Comparison of ENCODE assay signal across 9 mouse cellular contexts in genomic region chr1:138841306-138842095, GRCm38 (mm10). TPM values are rescaled to one million over a fixed set of nuclear protein-coding genes. Genes with fewer than 3 reads are reported as not detected.
DNase-seq lines count a peak whose midpoint lies in the region; ATAC-seq and TF ChIP-seq lines count a peak whose summit lies in the region.
"Had no signal": no experiment of that assay in that cellular context is flagged by ENCODE, and none has a peak within 500 bp of the region (broad histone marks: within the 10 kb centered on the region; RNA-seq: fewer than 3 reads in every experiment).

No protein-coding gene starts in this region.

- H3K36me3 ChIP-seq in ES-Bruce4 (ENCODE audit: control insufficient read depth, insufficient read depth, low read length, poor library complexity, severe bottlenecking) = no peaks in the 10 kb centered on the region
- no peaks in the 10 kb centered on the region for H3K36me3 ChIP-seq in embryonic facial prominence, embryonic 12.5 days
- no peaks in the 10 kb centered on the region for H3K36me3 ChIP-seq in hindbrain, embryonic 13.5 days

- no peak overlapping the region for H3K27ac ChIP-seq in ES-Bruce4 (ENCODE audit: insufficient read depth, low read length)
- H3K27ac ChIP-seq in embryonic facial prominence, embryonic 12.5 days = no peak overlapping the region
- peak overlapping the region; percentile 77 for H3K27ac ChIP-seq in hindbrain, embryonic 13.5 days

- H3K9ac ChIP-seq in ES-Bruce4 (ENCODE audit: low read depth, poor library complexity, severe bottlenecking) = no peak overlapping the region
- peak overlapping the region; percentile 31 for H3K9ac ChIP-seq in embryonic facial prominence, embryonic 12.5 days
- peak overlapping the region; percentile 66 for H3K9ac ChIP-seq in hindbrain, embryonic 13.5 days

- no peak for TF ChIP-seq CTCF in ES-Bruce4 (IDR thresholded peaks at IDR 0.05; ENCODE audit: low read depth, low read length)

- DNase-seq in heart, adult 18-20 months = peak; percentile 31 to 75
- DNase-seq in heart, adult 8-10 months (ENCODE audit: low spot score) = no peak
- DNase-seq in lung, postnatal 4 days = peak; percentile 47 to 57
- no peak for DNase-seq in urinary bladder, postnatal 4 days (ENCODE audit: low spot score in 2 of 2)
- no peak for DNase-seq in right cerebral cortex, postnatal 10 days (ENCODE audit: low spot score in 2 of 2)

- H3K4me3 ChIP-seq in ES-Bruce4 (ENCODE audit: low read depth, low read length) = peak overlapping the region; percentile 56
- peak overlapping the region; percentile 36 for H3K4me3 ChIP-seq in embryonic facial prominence, embryonic 12.5 days
- H3K4me3 ChIP-seq in hindbrain, embryonic 13.5 days = peak overlapping the region; percentile 38

- under 1% methylated on average over 54 of the region's 54 CpGs for WGBS in embryonic facial prominence, embryonic 12.5 days
- under 1% methylated on average over 54 of the region's 54 CpGs for WGBS in hindbrain, embryonic 13.5 days

- ATAC-seq in embryonic facial prominence, embryonic 12.5 days (ENCODE audit: insufficient number of reproducible peaks, insufficient read depth, low FRiP score, low TSS enrichment) = no peak
- ATAC-seq in hindbrain, embryonic 13.5 days (ENCODE audit: low FRiP score) = peak; percentile 49; the same call in 1 of the 2 replicates

- no peaks in the 10 kb centered on the region for H3K4me1 ChIP-seq in ES-Bruce4 (ENCODE audit: control insufficient read depth, insufficient read depth, low read length)
- peaks cover 18% of the 10 kb centered on the region for H3K4me1 ChIP-seq in embryonic facial prominence, embryonic 12.5 days
- peaks cover 22% of the 10 kb centered on the region for H3K4me1 ChIP-seq in hindbrain, embryonic 13.5 days (replicated peaks)

- H3K27me3 ChIP-seq in ES-Bruce4 (ENCODE audit: control insufficient read depth, insufficient read depth, low read length, poor library complexity, severe bottlenecking) = peaks cover 16% of the 10 kb centered on the region
- H3K27me3 ChIP-seq in embryonic facial prominence, embryonic 12.5 days = peaks cover 77% of the 10 kb centered on the region
- H3K27me3 ChIP-seq in hindbrain, embryonic 13.5 days = peaks cover 88% of the 10 kb centered on the region

- H3K9me3 ChIP-seq in ES-Bruce4 (replicated peaks; ENCODE audit: control insufficient read depth, insufficient read depth, low read length, poor library complexity, severe bottlenecking) = peaks cover 9% of the 10 kb centered on the region
- H3K9me3 ChIP-seq in embryonic facial prominence, embryonic 12.5 days = no peaks in the 10 kb centered on the region
- no peaks in the 10 kb centered on the region for H3K9me3 ChIP-seq in hindbrain, embryonic 13.5 days

- TF ChIP-seq EP300 in ES-Bruce4 (IDR thresholded peaks at IDR 0.05; ENCODE audit: insufficient read depth, low read depth, low read length) = no peak

- H3K4me2 ChIP-seq in embryonic facial prominence, embryonic 12.5 days (replicated peaks) = peak overlapping the region; percentile 59
- H3K4me2 ChIP-seq in hindbrain, embryonic 13.5 days = peak overlapping the region; percentile 51

- no peak for TF ChIP-seq POLR2A in ES-Bruce4 (IDR thresholded peaks at IDR 0.05; ENCODE audit: insufficient read depth, low read length)

RNA-seq across cellular contexts. Expression of gene Lhx9, which starts 6.9 kb away (rescaled TPM):
- total RNA-seq in heart, adult 18-20 months (2021) = not detected
- under 1 TPM in 1 of 4 experiments, not detected in 3; 0.25 TPM for total RNA-seq in heart, adult 8-10 months (2022)
- polyA plus RNA-seq in ES-Bruce4 (2011; ENCODE audit: insufficient read depth, insufficient read length, low read depth, missing spikeins) = 0.43 and 0.48 TPM in 2 replicates
- 0.91 and 1.3 TPM in 2 replicates for polyA plus RNA-seq in embryonic facial prominence, embryonic 12.5 days (2016; fragmentation: Nextera tagmentation; extraction: Ambion mirVana)
- polyA plus RNA-seq in hindbrain, embryonic 13.5 days (2015; fragmentation: Nextera tagmentation; extraction: Ambion mirVana) = 20.5 and 26.4 TPM in 2 replicates
- total RNA-seq: liver, adult 2 months had no signal

RNA-seq across cellular contexts. Expression of gene 2310009B15Rik, which starts 15.2 kb away (rescaled TPM):
- total RNA-seq in heart, adult 18-20 months (2021) = 1 to 10 TPM; 9.5 to 9.8 TPM
- total RNA-seq in heart, adult 8-10 months (2022) = 10 to 100 TPM in 3 of 4 experiments, 1 to 10 TPM in 1; 9.6 to 12.8 (median 10.9) TPM
- polyA plus RNA-seq in ES-Bruce4 (2011; ENCODE audit: insufficient read depth, insufficient read length, low read depth, missing spikeins) = 8.6 and 8.9 TPM in 2 replicates
- 43.2 and 43.4 TPM in 2 replicates for polyA plus RNA-seq in embryonic facial prominence, embryonic 12.5 days (2016; fragmentation: Nextera tagmentation; extraction: Ambion mirVana)
- polyA plus RNA-seq in hindbrain, embryonic 13.5 days (2015; fragmentation: Nextera tagmentation; extraction: Ambion mirVana) = 35.4 and 37.1 TPM in 2 replicates

Comparison
In these comparisons a context has a peak if more than half of its experiments do, and no peak if none do; other contexts are left out.
1. DNase-seq: peak in heart, adult 18-20 months (2 of 2) and lung, postnatal 4 days (2 of 2); none in heart, adult 8-10 months (single experiment), urinary bladder, postnatal 4 days (0 of 2) and right cerebral cortex, postnatal 10 days (0 of 2).
2. Peak in every context shown above with its lines, with median percentiles within 50 percentile points of each other: H3K4me3 ChIP-seq.